Mouse (Mus musculus) CH12.LX (cell line): ENCODE data around the gene Nek11. TPM values are rescaled to one million over a fixed set of nuclear protein-coding genes. Genes with fewer than 3 reads are reported as not detected.

Experiments used
- DNase-seq: peaks from one replicate; pipeline ENCODE4 v3.0.0-alpha.2; 2013; ENCODE audit errors: extremely low read depth
- H3K27ac ChIP-seq: 2 replicates; pipeline ENCODE4 v1.5.1; 2012; ENCODE audit warnings: low read depth, mild to moderate bottlenecking, control low read depth, moderate library complexity; ENCODE audit not compliant: insufficient read depth
- H3K27me3 ChIP-seq: replicated peaks from 2 replicates; pipeline ENCODE3; 2012; ENCODE audit warnings: inconsistent platforms
- H3K36me3 ChIP-seq, 2 experiments: replicated peaks in 1 of 2; 2 replicates each; pipeline versions ENCODE3 to v1.6.1; 2012; ENCODE audit warnings: inconsistent platforms in 1 of 2, low read length in 1 of 2, mild to moderate bottlenecking in 1 of 2, mixed read lengths in 1 of 2, moderate library complexity in 1 of 2; ENCODE audit not compliant: control insufficient read depth in 1 of 2, insufficient read depth in 1 of 2
- H3K4me1 ChIP-seq, 2 experiments: 2 replicates each; pipeline ENCODE4 v1.6.1; 2012; ENCODE audit warnings: inconsistent platforms in 1 of 2, moderate library complexity in 1 of 2; ENCODE audit not compliant: insufficient read depth in 2 of 2, control insufficient read depth in 1 of 2
- H3K4me2 ChIP-seq: 2 replicates; pipeline ENCODE4 v1.6.1; 2012; ENCODE audit warnings: low read depth, mild to moderate bottlenecking, control low read depth; ENCODE audit not compliant: poor library complexity, insufficient read depth, severe bottlenecking
- H3K4me3 ChIP-seq, 3 experiments: fragments of 150-350 bp in 1 of 3; sonication (generic) in 1 of 3; replicated peaks in 1 of 3; 2 replicates each; pipeline versions ENCODE3 to v1.5.1; 2011 to 2012; ENCODE audit warnings: low read depth in 2 of 3, low read length in 2 of 3, mild to moderate bottlenecking in 2 of 3, moderate library complexity in 2 of 3, control low read depth in 1 of 3, improper control_type of control experiment in 1 of 3, inconsistent platforms in 1 of 3, mixed read lengths in 1 of 3; ENCODE audit not compliant: poor library complexity in 1 of 3
- H3K79me2 ChIP-seq: replicated peaks from 2 replicates; pipeline ENCODE4 v1.6.1; 2012; ENCODE audit warnings: mild to moderate bottlenecking, moderate library complexity; ENCODE audit not compliant: control insufficient read depth, poor library complexity, insufficient read depth, severe bottlenecking; ENCODE audit errors: extremely low read depth
- H3K9ac ChIP-seq: 2 replicates; pipeline ENCODE4 v1.6.1; 2012; ENCODE audit warnings: low read depth, mild to moderate bottlenecking, control low read depth, moderate library complexity; ENCODE audit not compliant: insufficient read depth
- H3K9me3 ChIP-seq: replicated peaks from 2 replicates; pipeline ENCODE3; 2012; ENCODE audit warnings: low read length, inconsistent platforms, mixed read lengths
- BHLHE40 ChIP-seq: IDR thresholded peaks from 2 replicates; pipeline ENCODE4 v1.6.1; 2011; ENCODE audit warnings: mild to moderate bottlenecking, low read depth, low read length, improper control_type of control experiment
- CHD1 ChIP-seq: IDR thresholded peaks from 2 replicates; pipeline ENCODE4 v1.6.1; 2012; ENCODE audit warnings: low read depth, low read length, improper control_type of control experiment, inconsistent platforms
- CHD2 ChIP-seq: IDR thresholded peaks from 2 replicates; pipeline ENCODE4 v1.6.1; 2011; ENCODE audit warnings: low read length, improper control_type of control experiment
- CTCF ChIP-seq, 2 experiments: IDR thresholded peaks in 1 of 2; conservative IDR thresholded peaks in 1 of 2; 2 replicates each; pipeline ENCODE4 v1.5.1; 2011 to 2012; ENCODE audit warnings: low read depth in 2 of 2, low read length in 2 of 2, improper control_type of control experiment in 1 of 2, inconsistent platforms in 1 of 2, mild to moderate bottlenecking in 1 of 2, moderate library complexity in 1 of 2
- E2F4 ChIP-seq: IDR thresholded peaks from 2 replicates; pipeline ENCODE4 v1.6.1; 2011; ENCODE audit warnings: low read depth, low read length, improper control_type of control experiment; ENCODE audit not compliant: insufficient replicate concordance
- ELF1 ChIP-seq: IDR thresholded peaks from 2 replicates; pipeline ENCODE4 v1.6.1; 2014; ENCODE audit warnings: low read depth, mild to moderate bottlenecking, inconsistent platforms, low read length, improper control_type of control experiment
- EP300 ChIP-seq: IDR thresholded peaks from 2 replicates; pipeline ENCODE4 v1.6.1; 2011; ENCODE audit warnings: low read length, improper control_type of control experiment
- ETS1 ChIP-seq: conservative IDR thresholded peaks from 2 replicates; pipeline ENCODE4 v1.6.1; 2012; ENCODE audit warnings: low read depth, mild to moderate bottlenecking, inconsistent platforms, low read length, improper control_type of control experiment, moderate library complexity
- GABPA ChIP-seq: IDR thresholded peaks from 2 replicates; pipeline ENCODE4 v1.6.1; 2012; ENCODE audit warnings: low read depth, low read length, improper control_type of control experiment, inconsistent platforms; ENCODE audit not compliant: insufficient replicate concordance
- IRF4 ChIP-seq: IDR thresholded peaks from 2 replicates; pipeline ENCODE4 v1.6.1; 2014; ENCODE audit warnings: low read depth, mild to moderate bottlenecking, inconsistent platforms, low read length, improper control_type of control experiment
- JUN ChIP-seq: IDR thresholded peaks from 2 replicates; pipeline ENCODE4 v1.6.1; 2011; ENCODE audit warnings: low read depth, mild to moderate bottlenecking, low read length, improper control_type of control experiment, moderate library complexity; ENCODE audit not compliant: insufficient read depth
- KAT2A ChIP-seq: IDR thresholded peaks from 2 replicates; pipeline ENCODE4 v1.6.1; 2012; ENCODE audit warnings: low read length, improper control_type of control experiment, inconsistent platforms; ENCODE audit not compliant: insufficient replicate concordance
- MAX ChIP-seq: IDR thresholded peaks from 2 replicates; pipeline ENCODE4 v1.6.1; 2011; ENCODE audit warnings: low read length, improper control_type of control experiment
- MXI1 ChIP-seq: IDR thresholded peaks from 2 replicates; pipeline ENCODE4 v1.6.1; 2011; ENCODE audit warnings: mild to moderate bottlenecking, low read depth, low read length, improper control_type of control experiment
- MYC ChIP-seq: IDR thresholded peaks from 2 replicates; pipeline ENCODE4 v1.6.1; 2011; ENCODE audit warnings: low read depth, mild to moderate bottlenecking, improper control_type of control experiment, low read length
- NELFE ChIP-seq: IDR thresholded peaks from 2 replicates; pipeline ENCODE4 v1.6.1; 2011; ENCODE audit warnings: low read depth, low read length, improper control_type of control experiment
- NRF1 ChIP-seq: IDR thresholded peaks from 2 replicates; pipeline ENCODE4 v1.6.1; 2014; ENCODE audit warnings: low read depth, mild to moderate bottlenecking, inconsistent platforms, low read length, improper control_type of control experiment, moderate library complexity
- PAX5 ChIP-seq: IDR thresholded peaks from 2 replicates; pipeline ENCODE4 v1.6.1; 2012; ENCODE audit warnings: low read length, inconsistent platforms, mixed read lengths
- RAD21 ChIP-seq: IDR thresholded peaks from 2 replicates; pipeline ENCODE4 v1.6.1; 2011; ENCODE audit warnings: low read depth, mild to moderate bottlenecking, low read length, improper control_type of control experiment, moderate library complexity
- SMC3 ChIP-seq: IDR thresholded peaks from 2 replicates; pipeline ENCODE4 v1.6.1; 2011; ENCODE audit warnings: low read depth, low read length, improper control_type of control experiment
- TBP ChIP-seq: conservative IDR thresholded peaks from 2 replicates; pipeline ENCODE4 v1.6.1; 2011; ENCODE audit warnings: low read depth, low read length, improper control_type of control experiment
- UBTF ChIP-seq: IDR thresholded peaks from 2 replicates; pipeline ENCODE4 v1.6.1; 2012; ENCODE audit warnings: low read depth, mild to moderate bottlenecking, inconsistent platforms, low read length, improper control_type of control experiment, moderate library complexity
- USF2 ChIP-seq: conservative IDR thresholded peaks from 2 replicates; pipeline ENCODE4 v1.6.1; 2011; ENCODE audit warnings: low read depth, low read length, improper control_type of control experiment
- ZC3H11A ChIP-seq: IDR thresholded peaks from 2 replicates; pipeline ENCODE4 v1.6.1; 2012; ENCODE audit warnings: low read depth, mild to moderate bottlenecking, inconsistent platforms, low read length, improper control_type of control experiment
- ZKSCAN1 ChIP-seq: IDR thresholded peaks from 2 replicates; pipeline ENCODE4 v1.6.1; 2012; ENCODE audit warnings: low read depth, inconsistent platforms, low read length, improper control_type of control experiment, borderline replicate concordance
- ZNF384 ChIP-seq: IDR thresholded peaks from 2 replicates; pipeline ENCODE4 v1.6.1; 2012; ENCODE audit warnings: low read depth, low read length, improper control_type of control experiment, inconsistent platforms
- dilution Hi-C: fragments of 300-500 bp; cut with MboI; formaldehyde crosslinking; loops from 2 replicates; pipeline ENCODE4 v1.14.3; 2020; ENCODE audit warnings: low sequenced_read_pairs; ENCODE audit not compliant: extremely low pct_unique_long_range_greater_than_20kb, extremely low pct_ligation_motif_present
- in situ Hi-C: fragments of 300-500 bp; cut with MboI; formaldehyde crosslinking; loops from 3 replicates; pipeline ENCODE4 v1.14.3; 2019; ENCODE audit warnings: low sequenced_read_pairs, low pct_ligation_motif_present, low pct_unique_long_range_greater_than_20kb, mixed read lengths
- polyA plus RNA-seq: library from polyadenylated mRNA; unstranded; fragments of >175 nt; gene quantifications from 2 replicates; pipeline ENCODE4 v1.2.1, GENCODE M21; 2012; ENCODE audit warnings: low read depth; ENCODE audit not compliant: insufficient read length
- total RNA-seq, 2 experiments: library from RNA; depleted of rRNA; stranded (reverse); fragments of 300-350 nt in 1 of 2; fragments of >200 nt in 1 of 2; gene quantifications; 2 replicates each; pipeline ENCODE4 v1.2.3; 2012 to 2014

Nek11 gene
- total and polyA plus RNA-seq, 3 experiments: 0.17 to 0.32 TPM; not detected in 1

DNA sequence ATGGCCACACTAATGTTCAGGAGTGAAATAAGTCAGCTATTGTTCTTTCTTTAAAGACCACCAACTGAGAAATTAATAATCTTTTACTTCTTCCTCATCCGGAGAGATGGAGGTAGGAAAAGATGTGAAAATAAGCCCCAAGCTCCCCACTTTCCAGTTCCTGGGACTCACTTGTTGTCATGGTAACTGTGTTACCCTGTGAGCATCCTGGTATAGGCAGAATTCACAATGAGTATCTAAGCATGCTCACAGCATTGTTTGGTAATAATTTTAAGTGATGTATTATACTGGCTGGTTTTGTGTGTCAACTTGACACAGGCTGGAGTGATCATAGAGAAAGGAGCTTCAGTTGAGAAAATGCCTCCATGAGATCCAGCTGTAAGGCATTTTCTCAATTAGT is 195.0 kb downstream of the Nek11 start:
- dilution Hi-C loops: no loop called here
- Histone ChIP-seq H3K4me1 (peaks cover 0 to 2% of the 10 kb centered on the region in 2 experiments; a peak in 1 of 4 replicates), H3K27me3 (no peaks in the 10 kb centered on the region), H3K4me3 (no peak overlapping the region), H3K27ac (no peak overlapping the region), H3K9me3 (no peaks in the 10 kb centered on the region), H3K79me2 (no peaks in the 10 kb centered on the region), H3K4me2 (no peak overlapping the region), H3K9ac (no peak overlapping the region)
- TF ChIP-seq EP300 (no peak), CHD1 (no peak), NELFE (no peak), BHLHE40 (no peak), CHD2 (no peak), GABPA (no peak), MAX (no peak), CTCF (conservative IDR thresholded peaks at IDR 0.05 in 1 of 2, IDR thresholded peaks at IDR 0.05 in 1 of 2; ENCODE audit: low read depth in 2 of 2, low read length in 2 of 2) (no peak), ZNF384 (no peak), MXI1 (no peak), JUN (no peak), NRF1 (no peak), ELF1 (no peak), SMC3 (no peak), TBP (no peak), USF2 (no peak), RAD21 (no peak), KAT2A (no peak)
- TF ChIP-seq, all 38 proteins: peak for 0
- no peaks in the 10 kb centered on the region for H3K36me3 ChIP-seq
- DNase-seq: no peak
- in situ Hi-C loops: no loop called here

DNA sequence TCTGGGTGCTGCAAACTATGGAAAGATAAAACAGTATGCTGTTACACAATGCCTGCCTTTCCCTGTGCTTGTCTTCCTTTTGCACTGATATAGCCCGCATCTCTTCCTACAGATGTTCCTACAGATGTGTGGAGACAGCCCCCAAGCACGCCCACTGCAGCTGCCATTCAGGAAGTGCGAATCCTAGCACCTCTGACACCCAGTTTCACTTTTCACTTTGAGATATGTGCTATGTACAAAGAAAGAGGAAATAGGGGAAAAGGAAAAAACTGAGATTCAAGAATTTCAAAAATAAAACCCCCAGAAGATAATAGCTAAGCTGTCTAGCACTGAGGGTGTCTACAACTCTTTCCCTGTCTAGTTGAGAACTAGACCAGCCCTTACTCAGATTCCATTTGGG is 208.6 kb downstream of the Nek11 start:
- no peaks in the 10 kb centered on the region for H3K79me2 ChIP-seq
- dilution Hi-C loops (no loop called here), in situ Hi-C loops (no loop called here)
- peak overlapping the region; percentile 43 for H3K4me2 ChIP-seq
- H3K4me1 ChIP-seq: peaks cover 8 to 21% of the 10 kb centered on the region in 2 experiments; a peak in 3 of 4 replicates
- DNase-seq: peak; percentile 56
- H3K36me3 ChIP-seq: no peaks in the 10 kb centered on the region
- no peak overlapping the region for H3K27ac ChIP-seq
- TF ChIP-seq PAX5 (no peak), ETS1 (no peak; the same call in 1 of the 2 replicates), BHLHE40 (peak; percentile 23; the same call in 1 of the 2 replicates), MYC (no peak), ELF1 (peak; percentile 67), UBTF (no peak), EP300 (peak; percentile 60; the same call in 1 of the 2 replicates), CTCF (conservative IDR thresholded peaks at IDR 0.05 in 1 of 2, IDR thresholded peaks at IDR 0.05 in 1 of 2; ENCODE audit: low read depth in 2 of 2, low read length in 2 of 2) (no peak), NELFE (no peak), IRF4 (peak; percentile 41; the same call in 1 of the 2 replicates), ZC3H11A (no peak), E2F4 (no peak), ZKSCAN1 (no peak), SMC3 (no peak)
- no peaks in the 10 kb centered on the region for H3K9me3 ChIP-seq
- no peak overlapping the region for H3K4me3 ChIP-seq
- no peak overlapping the region for H3K9ac ChIP-seq
- H3K27me3 ChIP-seq: no peaks in the 10 kb centered on the region
